Mouse (Mus musculus) forebrain, embryonic 10.5 days (tissue): ENCODE data around the gene Cd209f. TPM values are rescaled to one million over a fixed set of nuclear protein-coding genes. Genes with fewer than 3 reads are reported as not detected.
"Not testable (repeated sequence)": the region's sequence is repeated elsewhere in the genome, so short reads cannot be mapped to it uniquely, and the experiment has no call there.

Source experiments
- DNase-seq: peaks from one replicate; pipeline ENCODE4 v3.0.0-alpha.2; 2017; ENCODE audit warnings: low spot score; ENCODE audit errors: extremely low spot score
- H3K27ac ChIP-seq: fragments of 300-500 bp; sonication (generic); 2 replicates; pipeline ENCODE4 v1.5.1; 2016; ENCODE audit warnings: mild to moderate bottlenecking
- H3K27me3 ChIP-seq: fragments of 300-500 bp; sonication (generic); 2 replicates; pipeline ENCODE4 v1.6.1; 2016; ENCODE audit warnings: mild to moderate bottlenecking; ENCODE audit not compliant: poor library complexity, severe bottlenecking
- H3K36me3 ChIP-seq: fragments of 300-500 bp; sonication (generic); replicated peaks from 2 replicates; pipeline ENCODE4 v1.6.1; 2016; ENCODE audit warnings: mild to moderate bottlenecking, moderate library complexity
- H3K4me1 ChIP-seq: fragments of 300-500 bp; sonication (generic); 2 replicates; pipeline ENCODE4 v1.6.1; 2016
- H3K4me3 ChIP-seq: fragments of 300-500 bp; sonication (generic); 2 replicates; pipeline ENCODE4 v1.5.1; 2016; ENCODE audit warnings: mild to moderate bottlenecking, moderate library complexity
- H3K9me3 ChIP-seq: fragments of 300-500 bp; sonication (generic); 2 replicates; pipeline ENCODE4 v1.6.1; 2016; ENCODE audit warnings: mild to moderate bottlenecking, moderate library complexity
- WGBS: fragments of 180-500 bp; shearing (Covaris S2); methylation state at CpG from one replicate; pipeline ENCODE4 v1.1.7; 2016; 5-methylcytosine and 5-hydroxymethylcytosine counted together
- polyA plus RNA-seq: library from polyadenylated mRNA; unstranded; fragments of >200 nt; fragmentation: Nextera tagmentation; extraction: Ambion mirVana; gene quantifications from 2 replicates; pipeline ENCODE4 v1.2.1, GENCODE M21; 2016

Cd209f gene
- not detected in 2 replicates for polyA plus RNA-seq

GRCm38 (mm10) chr8:4105735-4106134 is at the start of gene Cd209f:
TSS of gene Cd209f (minus strand) at chr8:4105835.
- WGBS: 81% methylated on average over 2 of the region's 2 CpGs
- H3K4me3 ChIP-seq, H3K4me1 ChIP-seq: not testable (repeated sequence)

GRCm38 (mm10) chr8:4154878-4155277 is 49.2 kb upstream of the Cd209f start:
- Histone ChIP-seq H3K27me3 (no peaks in the 10 kb centered on the region), H3K4me3 (no peak overlapping the region), H3K9me3 (peaks cover 20% of the 10 kb centered on the region), H3K36me3 (no peaks in the 10 kb centered on the region), H3K4me1 (no peaks in the 10 kb centered on the region), H3K27ac (no peak overlapping the region)
- DNase-seq: no peak

More at GRCm38 (mm10) chr8:4105735-4106134, at the start of gene Cd209f:
- not testable (repeated sequence) for H3K27ac ChIP-seq, H3K27me3 ChIP-seq, DNase-seq, H3K36me3 ChIP-seq
- peaks cover 14% of the 10 kb centered on the region; the same call in 1 of the 2 replicates for H3K9me3 ChIP-seq

GRCm38 (mm10) chr8:4147272-4147671 is 41.6 kb upstream of the Cd209f start:
- DNase-seq: no peak
- Histone ChIP-seq H3K4me1 (no peaks in the 10 kb centered on the region), H3K36me3 (no peaks in the 10 kb centered on the region), H3K27me3 (no peaks in the 10 kb centered on the region), H3K4me3 (no peak overlapping the region), H3K9me3 (peaks cover 28% of the 10 kb centered on the region), H3K27ac (no peak overlapping the region)
- 13% methylated on average over 1 of the region's 1 CpGs for WGBS

- Histone ChIP-seq H3K4me1 (no peaks in the 10 kb centered on the region), H3K4me3 (no peak overlapping the region), H3K9me3 (no peaks in the 10 kb centered on the region), H3K27me3 (peaks cover 6% of the 10 kb centered on the region; the same call in 1 of the 2 replicates), H3K27ac (no peak overlapping the region), H3K36me3 (no peaks in the 10 kb centered on the region)
- DNase-seq: no peak
- WGBS: 59% methylated on average over 3 of the region's 3 CpGs
Measured at GRCm38 (mm10) chr8:4141721-4142120, 36.1 kb upstream of the Cd209f start.

GRCm38 (mm10) chr8:4139660-4140646 is 34.3 kb upstream of the Cd209f start:
- Histone ChIP-seq H3K4me1 (no peaks in the 10 kb centered on the region), H3K4me3 (no peak overlapping the region), H3K9me3 (no peaks in the 10 kb centered on the region), H3K36me3 (no peaks in the 10 kb centered on the region), H3K27ac (no peak overlapping the region), H3K27me3 (peaks cover 6% of the 10 kb centered on the region; the same call in 1 of the 2 replicates)
- WGBS: 13% methylated on average over 12 of the region's 12 CpGs
- peak; percentile 72 for DNase-seq

- WGBS: 90% methylated on average over 10 of the region's 10 CpGs
- Histone ChIP-seq H3K9me3 (no peaks in the 10 kb centered on the region), H3K27me3 (no peaks in the 10 kb centered on the region), H3K27ac (no peak within 1 kb of the TSS), H3K4me3 (no peak within 1 kb of the TSS), H3K36me3 (no peaks in the 10 kb centered on the region), H3K4me1 (no peaks in the 10 kb centered on the region)
- DNase-seq: no peak
Measured at GRCm38 (mm10) chr8:4133798-4134197, 28.2 kb upstream of the Cd209f start, which contains the start of gene Cd209g. TSS of gene Cd209g (plus strand) at chr8:4134098.

- 77% methylated on average over 3 of the region's 3 CpGs for WGBS
Measured at GRCm38 (mm10) chr8:4088514-4088913, 17.1 kb downstream of the Cd209f start.

GRCm38 (mm10) chr8:4087180-4087722 is 18.4 kb downstream of the Cd209f start:
- 37% methylated on average over 33 of the region's 33 CpGs for WGBS
- not testable (repeated sequence) for H3K4me1 ChIP-seq, H3K27me3 ChIP-seq, H3K27ac ChIP-seq, DNase-seq, H3K36me3 ChIP-seq
- H3K9me3 ChIP-seq: peaks cover 19% of the 10 kb centered on the region; the same call in 1 of the 2 replicates
- peak overlapping the region; percentile 14 for H3K4me3 ChIP-seq

More at GRCm38 (mm10) chr8:4088514-4088913, 17.1 kb downstream of the Cd209f start:
- not testable (repeated sequence) for H3K27me3 ChIP-seq, H3K27ac ChIP-seq, H3K4me1 ChIP-seq, H3K4me3 ChIP-seq, H3K36me3 ChIP-seq, DNase-seq
- peaks cover 19% of the 10 kb centered on the region for H3K9me3 ChIP-seq

Other genes starting within 250 kb of the Cd209f start
- gene Cd209d, start 227.3 kb downstream of the Cd209f start, polyA plus RNA-seq: not detected in 2 replicates
- gene Cd209b, start 179.0 kb downstream of the Cd209f start, polyA plus RNA-seq: not detected in 2 replicates
- 0.41 and 0.42 TPM in 2 replicates for gene Cd209c, start 151.1 kb downstream of the Cd209f start, polyA plus RNA-seq
- gene Cd209g, start 28.3 kb upstream of the Cd209f start, polyA plus RNA-seq: not detected in 2 replicates
- 17.8 and 21.9 TPM in 2 replicates for gene Evi5l, start 60.7 kb upstream of the Cd209f start, polyA plus RNA-seq
- gene Prr36, start 111.6 kb upstream of the Cd209f start, polyA plus RNA-seq: 14.8 and 18.3 TPM in 2 replicates
- gene Lrrc8e, start 121.0 kb upstream of the Cd209f start, polyA plus RNA-seq: 0.12 and 0.22 TPM in 2 replicates
- gene Map2k7, start 132.9 kb upstream of the Cd209f start, polyA plus RNA-seq: 29.9 and 31.4 TPM in 2 replicates
- 0.70 and 0.81 TPM in 2 replicates for gene Gm49320, start 133.0 kb upstream of the Cd209f start, polyA plus RNA-seq
- gene Tgfbr3l, start 142.4 kb upstream of the Cd209f start, polyA plus RNA-seq: 2.5 and 4.1 TPM in 2 replicates
- 64.0 and 64.7 TPM in 2 replicates for gene Snapc2, start 147.2 kb upstream of the Cd209f start, polyA plus RNA-seq
- 111 and 120 TPM in 2 replicates for gene Ctxn1, start 153.4 kb upstream of the Cd209f start, polyA plus RNA-seq
- gene Timm44, start 170.1 kb upstream of the Cd209f start, polyA plus RNA-seq: 69.8 and 70.2 TPM in 2 replicates
- gene Ccl25, start 219.4 kb upstream of the Cd209f start, polyA plus RNA-seq: 23.6 and 26.4 TPM in 2 replicates
- 354 and 371 TPM in 2 replicates for gene Elavl1, start 219.6 kb upstream of the Cd209f start, polyA plus RNA-seq